Mouse (Mus musculus) skeletal muscle tissue, adult 2 months (tissue): Measurements from ENCODE around the gene Map3k7.
"Not testable (repeated sequence)": the region's sequence is repeated elsewhere in the genome, so short reads cannot be mapped to it uniquely, and the experiment has no call there.

Experiments used
- DNase-seq: peaks from one replicate; pipeline ENCODE4 v3.0.0-alpha.2; 2012; ENCODE audit warnings: low read depth, low spot score

Gene Map3k7

GRCm38 (mm10) chr4:31993386-31993785, 29.5 kb downstream of the Map3k7 start:
- no peak for DNase-seq

- DNase-seq: no peak
Observed at GRCm38 (mm10) chr4:31993865-31994264, 30.0 kb downstream of the Map3k7 start.

DNA sequence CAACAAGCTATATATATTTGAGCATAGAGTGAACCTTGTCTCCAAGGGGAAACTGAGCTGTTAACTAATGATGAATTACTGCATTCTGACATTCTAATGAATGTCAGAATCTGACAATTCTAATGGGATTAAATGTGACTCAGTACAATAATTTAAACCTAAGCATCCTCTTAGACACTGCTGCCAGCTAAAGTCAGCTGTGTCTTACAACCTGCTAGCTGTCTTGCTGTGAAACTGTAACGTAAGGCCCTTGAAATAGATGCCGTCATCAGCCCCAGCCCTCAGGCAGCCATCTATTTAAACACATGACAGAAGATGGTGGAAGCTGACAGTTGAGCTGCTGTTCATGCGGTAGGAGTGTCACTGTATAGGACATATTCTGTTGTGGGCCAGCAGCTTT, 37.6 kb downstream of the Map3k7 start:
- DNase-seq: no peak

GRCm38 (mm10) chr4:32004773-32005591, 41.1 kb downstream of the Map3k7 start:
- DNase-seq: no peak

DNA sequence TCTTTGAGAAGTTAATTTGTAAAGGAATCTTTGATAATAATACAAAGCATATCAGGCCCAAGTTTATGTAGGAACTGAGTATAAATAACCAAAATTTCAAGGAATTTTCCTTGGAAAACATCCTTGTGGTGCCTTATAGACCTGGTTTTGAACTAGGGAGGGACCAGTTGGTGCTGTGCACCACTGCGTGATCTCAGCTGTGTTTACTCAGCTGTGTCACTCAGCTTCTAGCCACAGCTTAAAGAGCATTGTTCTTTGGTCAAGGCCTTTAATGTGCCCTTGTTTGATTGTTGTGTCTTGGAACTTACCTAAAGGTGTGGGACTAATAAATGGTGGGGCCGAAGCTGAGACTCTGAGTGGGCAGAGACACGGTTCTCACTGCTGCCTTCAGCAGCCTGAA, 43.3 kb downstream of the Map3k7 start:
- DNase-seq: no peak

GRCm38 (mm10) chr4:32008095-32008494, 44.2 kb downstream of the Map3k7 start:
- DNase-seq: no peak

DNA sequence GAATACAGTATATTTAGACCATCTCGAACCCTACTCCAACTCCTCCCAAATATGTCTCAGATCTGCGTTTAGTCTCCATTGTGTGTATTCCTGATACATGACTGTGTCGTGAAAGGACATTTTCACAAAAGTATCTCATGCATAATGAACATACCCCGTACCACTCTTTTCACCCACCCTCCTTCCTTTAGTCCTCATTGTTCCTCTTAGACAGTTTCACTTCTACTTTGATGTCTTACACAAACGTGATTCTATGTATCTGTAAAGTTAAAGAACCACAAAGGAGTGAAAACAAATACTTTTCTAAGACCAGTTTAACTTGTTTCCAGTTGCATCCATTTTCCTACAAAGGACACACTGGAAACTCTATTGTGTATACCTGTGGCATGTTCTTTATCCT, 46.9 kb downstream of the Map3k7 start:
- no peak for DNase-seq

DNA sequence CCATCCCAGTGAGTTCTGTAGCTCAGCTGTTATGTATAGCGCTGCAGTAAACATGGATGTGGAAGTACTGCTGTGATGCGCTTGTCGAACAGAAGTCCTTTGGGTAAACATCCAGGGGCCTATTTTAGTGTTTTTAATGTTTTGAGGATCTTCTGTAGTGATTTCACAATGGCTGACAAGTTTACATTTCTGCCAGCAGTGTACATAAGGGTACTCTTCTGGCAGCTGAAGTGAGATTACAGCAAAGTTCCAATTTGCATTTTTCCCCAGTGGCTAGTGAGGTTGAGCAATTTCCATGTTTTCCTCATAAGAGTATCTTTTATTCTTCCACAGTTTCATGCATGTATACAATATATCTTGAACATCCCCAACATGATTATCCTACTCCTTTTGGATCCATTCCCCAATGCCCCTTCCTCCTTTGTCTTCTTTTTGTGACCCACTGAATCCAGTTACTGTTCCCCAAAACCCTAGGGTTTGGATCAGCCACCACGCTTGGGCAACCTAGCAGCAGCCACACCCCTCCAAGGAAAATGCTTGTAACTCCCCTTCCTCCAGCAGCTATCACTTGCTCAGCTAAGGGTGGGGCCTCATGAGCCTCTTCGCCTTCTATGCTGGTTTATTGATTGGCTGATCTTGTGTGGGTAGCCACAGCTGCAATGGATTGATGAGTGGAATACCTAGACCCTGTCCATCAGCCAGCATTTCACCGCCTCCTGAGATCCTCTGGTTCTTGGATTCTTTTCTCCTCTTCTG, 47.5 kb downstream of the Map3k7 start:
- no peak for DNase-seq

DNA sequence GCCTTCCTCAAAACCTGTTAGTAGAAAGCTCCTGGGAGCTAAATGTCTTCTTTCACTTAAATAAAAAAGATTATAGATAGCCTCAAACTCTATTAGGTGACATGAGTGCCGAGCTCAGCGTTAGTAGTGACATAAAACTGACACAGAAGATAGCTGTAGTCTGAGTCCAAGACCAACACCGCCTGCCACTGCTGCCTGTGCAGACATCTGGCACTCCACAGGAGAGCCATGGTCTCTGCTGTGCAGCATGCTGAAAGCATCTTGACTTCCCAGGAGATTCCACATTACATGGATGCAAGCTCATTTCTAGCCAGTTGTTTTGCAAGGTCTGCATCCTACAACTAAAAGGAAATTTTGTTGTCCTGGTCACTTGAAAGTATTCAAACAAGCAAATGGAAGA, 57.2 kb downstream of the Map3k7 start:
- DNase-seq: no peak

DNA sequence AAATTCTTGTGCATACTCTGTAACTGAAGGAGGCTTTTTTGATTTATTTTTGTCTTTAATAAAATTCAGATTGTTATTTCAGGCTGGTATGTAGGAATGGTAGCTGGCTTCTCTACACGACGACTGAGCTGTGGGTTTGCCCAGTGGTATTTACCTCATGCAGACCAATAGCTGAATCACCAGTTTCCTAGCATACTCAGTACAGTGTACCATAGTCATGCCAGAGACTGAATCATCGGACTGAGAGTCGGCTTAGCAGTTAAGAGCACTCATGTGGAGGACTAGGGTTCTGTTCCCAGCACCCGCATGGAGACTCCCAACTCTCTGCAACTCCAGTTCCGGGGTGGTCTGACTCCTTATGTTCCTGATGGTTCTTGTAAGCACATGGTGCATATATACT, 58.4 kb downstream of the Map3k7 start:
- DNase-seq: no peak

GRCm38 (mm10) chr4:32024170-32024569, 60.3 kb downstream of the Map3k7 start:
- not testable (repeated sequence) for DNase-seq

- no peak for DNase-seq
Observed at GRCm38 (mm10) chr4:32025105-32025504, 61.2 kb downstream of the Map3k7 start.

DNA sequence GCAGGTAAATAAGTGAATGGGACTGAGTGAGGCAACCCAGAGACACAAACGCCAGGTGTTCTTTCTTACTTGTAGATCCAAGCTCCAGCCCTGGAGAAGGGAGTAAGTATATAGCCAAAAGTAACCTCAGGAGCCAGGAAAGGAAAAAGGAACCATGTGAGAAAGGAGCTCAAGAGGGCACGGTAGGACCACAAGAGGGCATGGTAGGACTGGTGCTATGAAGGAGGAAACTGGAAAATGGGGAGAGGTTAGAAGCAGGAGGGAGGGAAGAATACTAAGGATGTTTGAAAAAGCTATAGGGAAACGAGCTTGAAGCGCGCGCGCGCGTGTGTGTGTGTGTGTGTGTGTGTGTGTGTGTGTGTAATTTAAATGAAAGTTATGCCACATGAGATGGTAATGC, 63.2 kb downstream of the Map3k7 start:
- DNase-seq: no peak

GRCm38 (mm10) chr4:32037267-32037666, 73.4 kb downstream of the Map3k7 start:
- no peak for DNase-seq

GRCm38 (mm10) chr4:32041741-32042452, 78.0 kb downstream of the Map3k7 start:
- DNase-seq: no peak

- no peak for DNase-seq
Observed at GRCm38 (mm10) chr4:32045234-32045633, 81.3 kb downstream of the Map3k7 start.

DNA sequence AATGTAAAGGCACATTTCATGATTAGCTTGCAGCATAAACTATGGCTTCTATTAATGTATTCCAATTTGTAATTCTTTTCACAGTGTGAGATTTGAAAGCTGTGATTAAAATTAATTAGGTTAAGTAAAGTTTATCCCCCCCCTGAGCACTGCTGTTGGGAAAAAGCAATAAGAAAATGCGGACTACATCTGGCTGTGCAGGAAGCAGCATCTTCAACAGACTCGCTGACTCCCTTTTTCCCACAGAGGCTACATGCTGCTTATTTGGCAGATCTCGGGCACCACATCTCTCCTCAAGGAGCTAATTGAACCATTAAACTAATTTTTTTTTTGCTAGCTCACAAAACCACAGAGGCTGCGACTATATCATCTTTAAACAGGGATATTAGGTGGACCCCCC, 85.9 kb downstream of the Map3k7 start:
- no peak for DNase-seq

DNA sequence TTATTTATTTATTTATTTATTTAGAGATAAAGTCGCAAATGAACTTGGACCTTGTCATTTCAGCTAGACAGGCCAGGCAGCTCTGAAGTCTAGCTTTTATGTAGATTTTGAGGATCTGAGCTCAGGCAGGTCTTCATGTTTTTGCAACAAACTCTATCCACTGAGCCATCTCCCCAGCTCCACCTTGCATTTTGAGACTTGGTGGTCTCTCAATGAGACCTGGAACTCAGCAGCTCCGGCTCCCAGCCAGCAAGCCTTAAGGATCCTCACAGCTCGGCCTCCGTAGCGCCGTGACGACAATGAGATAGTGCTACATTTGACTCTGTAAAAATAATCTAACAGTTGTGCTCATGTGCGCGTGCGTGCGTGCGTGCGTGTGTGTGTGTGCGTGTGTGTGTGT, 89.3 kb downstream of the Map3k7 start:
- DNase-seq: no peak

GRCm38 (mm10) chr4:32055151-32056052, 91.5 kb downstream of the Map3k7 start:
- peak; percentile 63 for DNase-seq

DNA sequence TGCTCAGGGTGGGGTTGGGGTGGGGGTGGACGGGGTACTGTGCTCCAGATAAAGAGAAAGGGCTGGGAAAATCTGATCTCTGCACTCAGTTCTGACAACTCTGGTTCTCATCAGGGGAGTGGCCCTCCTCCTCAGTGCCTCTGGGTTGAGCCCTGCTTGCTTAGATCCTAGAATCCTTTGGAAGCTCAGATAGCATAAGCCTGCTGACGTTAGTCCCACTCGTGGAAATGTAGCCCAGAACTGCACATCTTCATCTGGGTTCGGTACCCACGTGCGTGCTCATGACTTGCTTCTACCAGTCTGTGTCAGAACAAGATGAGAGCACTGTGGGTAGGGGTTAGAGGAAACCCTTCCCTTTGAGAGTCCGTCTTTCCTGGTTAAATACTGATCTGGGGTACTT, 92.5 kb downstream of the Map3k7 start:
- DNase-seq: no peak

GRCm38 (mm10) chr4:32057102-32057501, 93.2 kb downstream of the Map3k7 start:
- DNase-seq: peak; percentile 18
